Mouse (Mus musculus) spleen, adult 18-20 months (tissue): ENCODE results near the gene Prmt3.

ENCODE experiments used
- DNase-seq, 2 experiments: peaks; one replicate each; pipeline ENCODE4 v3.0.0; 2022; ENCODE audit warnings: mixed read lengths in 2 of 2

Prmt3 gene

DNA sequence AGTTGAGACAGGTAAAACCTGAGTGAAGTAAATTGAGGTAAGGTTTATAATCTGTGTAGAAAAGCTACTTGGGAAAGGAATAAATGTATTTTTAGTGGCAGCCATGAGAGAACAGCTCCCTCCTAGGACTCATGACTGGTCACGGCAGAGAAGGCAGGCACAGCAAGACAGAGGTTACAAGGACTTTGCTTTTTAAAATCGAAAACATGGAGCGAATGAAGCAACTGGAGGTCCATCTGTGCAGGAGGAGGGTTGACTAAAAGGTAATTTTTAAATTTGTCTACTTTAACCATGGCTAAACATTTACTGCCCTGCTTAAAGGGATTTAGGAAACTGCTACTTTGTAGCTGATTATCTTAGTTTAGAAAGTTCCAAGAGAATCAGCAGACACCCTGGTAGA, 81.7 kb downstream of the Prmt3 start:
- no peak for DNase-seq

DNA sequence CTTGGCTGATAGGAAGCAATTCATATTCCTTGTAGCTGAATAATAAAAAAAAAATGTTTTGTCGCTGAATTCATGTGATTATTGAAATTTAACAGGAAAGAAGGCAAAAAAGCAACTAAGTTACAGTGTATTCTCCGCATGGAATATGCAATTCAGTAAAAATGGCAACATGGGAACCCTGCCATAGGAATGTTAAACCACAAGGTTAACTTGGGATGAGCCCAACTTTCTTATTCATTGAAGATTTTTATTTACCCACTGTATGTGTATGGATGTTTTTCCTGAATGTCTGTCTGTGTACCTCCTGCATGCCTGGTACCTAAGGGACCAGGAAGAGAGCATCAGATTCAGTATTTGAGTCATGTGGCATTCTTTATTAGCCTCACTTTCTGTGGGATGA, 83.0 kb downstream of the Prmt3 start:
- DNase-seq, result no peak

DNA sequence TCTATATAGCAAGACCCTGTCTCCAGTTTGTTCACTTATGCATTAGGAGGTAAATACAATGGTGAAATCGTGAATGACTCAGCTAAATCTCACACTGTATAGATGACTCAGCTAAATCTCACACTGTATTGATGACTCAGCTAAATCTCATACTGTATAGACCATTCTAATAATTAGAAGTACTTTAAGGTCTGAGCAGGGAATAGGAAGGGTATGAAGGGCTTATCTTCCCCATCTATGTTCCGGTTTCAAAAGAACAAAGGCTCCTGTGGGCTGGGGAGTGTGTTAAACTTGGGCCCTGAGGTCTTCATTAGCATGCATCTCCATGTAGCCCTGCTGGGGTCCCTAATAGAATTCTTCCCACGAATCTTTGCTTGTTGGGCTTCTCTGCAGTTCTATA, 85.6 kb downstream of the Prmt3 start:
- DNase-seq, result no peak

DNA sequence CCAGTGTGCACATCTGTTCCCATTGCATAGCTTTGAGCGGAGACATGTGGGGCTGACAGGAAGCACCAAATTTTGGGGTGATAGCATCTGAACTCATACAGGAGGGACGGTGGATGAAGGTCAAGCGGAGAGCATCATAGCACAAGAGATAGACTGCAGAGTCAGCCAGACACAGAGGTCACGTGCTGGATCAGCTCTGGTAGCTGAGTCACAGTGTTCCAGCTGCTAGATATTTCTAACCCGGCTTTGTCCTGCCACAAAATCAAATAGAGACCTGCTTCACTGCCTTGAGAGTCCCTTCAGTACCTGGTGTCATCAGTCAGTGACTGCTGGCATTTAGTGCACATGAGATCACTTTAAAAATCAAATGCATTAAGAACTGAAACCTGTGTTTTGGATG, 91.5 kb downstream of the Prmt3 start:
- DNase-seq, result no peak

DNA sequence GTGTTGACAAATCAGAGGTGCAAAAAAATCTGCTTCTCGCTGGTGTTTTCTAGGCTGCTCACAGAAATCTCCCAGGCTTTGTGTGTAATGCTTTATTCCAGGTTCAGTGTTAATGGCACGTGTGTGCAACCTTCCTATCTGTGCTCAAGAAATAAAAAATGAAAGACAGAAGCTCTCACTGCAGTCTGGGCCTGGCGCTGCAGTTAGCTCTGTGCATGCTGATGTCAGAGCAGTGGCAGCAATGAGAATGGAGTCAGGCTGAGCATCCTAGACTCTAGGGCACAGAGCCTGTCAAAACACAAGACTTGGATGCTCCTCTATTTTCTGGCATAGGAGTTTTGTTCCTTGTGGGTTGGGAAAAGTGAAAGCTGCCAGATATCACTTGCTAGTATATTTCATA, 92.1 kb downstream of the Prmt3 start:
- DNase-seq, result no peak

DNA sequence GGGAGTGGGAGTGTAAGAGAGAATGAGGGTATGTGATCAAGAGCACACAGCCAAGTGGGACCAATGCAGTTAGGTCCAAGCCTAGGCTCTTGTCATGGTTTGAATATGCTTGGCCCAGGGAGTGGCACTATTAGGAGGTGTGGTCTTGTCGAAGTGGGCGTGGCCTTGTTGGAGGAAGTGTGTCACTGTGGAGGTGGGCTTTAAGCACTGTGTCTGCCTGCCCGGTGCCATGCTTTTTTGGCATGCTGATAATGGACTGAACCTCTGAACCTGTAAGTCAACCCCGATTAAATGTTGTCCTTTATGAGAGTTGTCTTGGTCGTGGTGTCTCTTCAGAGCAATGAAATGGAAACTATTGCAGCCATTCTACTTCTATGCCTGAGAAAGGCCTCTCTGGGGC, 99.2 kb downstream of the Prmt3 start:
- no peak for DNase-seq

DNA sequence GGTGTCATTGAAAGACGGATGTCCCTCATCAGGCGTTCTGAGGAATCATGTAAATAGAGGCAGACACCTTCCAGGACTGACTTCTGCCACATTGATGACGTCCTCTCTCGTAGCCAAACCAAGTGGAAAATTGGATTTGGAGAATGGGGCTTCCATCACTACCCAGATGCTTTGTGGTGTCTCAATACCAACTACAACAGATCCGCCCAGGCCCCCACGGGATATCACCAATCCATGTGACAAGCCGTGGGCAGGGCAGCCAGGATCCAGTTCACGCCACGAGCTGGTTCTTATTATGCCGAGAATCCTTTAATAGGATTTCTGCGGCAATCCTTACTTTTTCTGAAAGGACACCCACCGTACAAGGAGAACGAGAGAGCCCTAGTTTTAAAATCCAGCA, 100.9 kb downstream of the Prmt3 start:
- no peak for DNase-seq

DNA sequence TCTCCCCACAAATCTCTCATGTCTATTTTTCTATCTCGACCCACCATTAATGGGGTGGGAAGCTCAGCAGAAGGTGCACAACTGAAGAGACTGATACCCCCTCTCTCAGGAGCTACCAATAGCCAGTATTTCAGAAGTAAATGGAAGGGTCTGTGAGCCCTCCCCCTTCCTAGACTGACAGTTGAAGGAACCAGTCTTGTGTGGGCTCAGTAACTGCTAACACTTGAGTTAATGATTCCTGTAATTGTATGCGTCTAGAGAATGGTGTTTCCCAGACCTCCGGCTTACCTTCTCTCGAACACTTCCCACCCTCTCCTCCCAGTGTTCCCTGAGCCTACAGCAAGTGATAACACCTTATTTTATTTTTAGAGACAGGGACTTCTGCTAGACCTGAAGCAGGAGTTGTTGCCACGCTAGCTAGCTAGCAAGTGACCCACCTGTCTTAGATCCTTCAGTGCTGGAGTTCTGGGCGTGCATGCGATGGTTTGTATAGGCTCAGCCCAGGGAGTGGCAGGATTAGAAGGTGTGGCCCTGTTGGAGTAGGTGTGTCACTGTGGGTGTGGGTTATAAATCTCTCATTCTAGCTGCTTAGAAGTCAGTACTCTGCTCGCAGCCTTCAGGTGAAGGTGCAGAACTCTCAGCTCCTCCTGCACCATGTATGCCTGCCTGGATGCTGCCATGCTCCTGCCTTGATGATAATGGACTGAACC, 102.0 kb downstream of the Prmt3 start:
- DNase-seq, result no peak

DNA sequence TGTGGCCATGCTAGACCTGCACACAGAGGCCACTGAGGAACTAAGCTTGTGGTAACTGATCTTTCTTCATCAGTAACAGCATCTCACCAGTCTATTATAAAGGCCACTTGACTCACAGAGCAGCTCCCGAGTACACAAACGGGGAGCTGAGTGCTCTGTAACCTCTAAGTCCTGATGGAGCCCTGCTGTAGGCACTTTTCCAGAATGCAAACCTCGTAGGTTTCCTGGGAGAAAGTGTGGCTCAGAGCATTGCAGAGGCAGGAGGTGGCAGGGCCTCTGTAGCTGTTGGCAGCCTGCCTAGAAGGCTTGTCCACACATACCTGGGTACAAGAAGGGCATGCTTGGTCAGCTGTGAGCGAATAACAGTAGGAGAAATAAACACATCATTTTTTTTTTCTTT, 104.1 kb downstream of the Prmt3 start:
- DNase-seq, result no peak

DNA sequence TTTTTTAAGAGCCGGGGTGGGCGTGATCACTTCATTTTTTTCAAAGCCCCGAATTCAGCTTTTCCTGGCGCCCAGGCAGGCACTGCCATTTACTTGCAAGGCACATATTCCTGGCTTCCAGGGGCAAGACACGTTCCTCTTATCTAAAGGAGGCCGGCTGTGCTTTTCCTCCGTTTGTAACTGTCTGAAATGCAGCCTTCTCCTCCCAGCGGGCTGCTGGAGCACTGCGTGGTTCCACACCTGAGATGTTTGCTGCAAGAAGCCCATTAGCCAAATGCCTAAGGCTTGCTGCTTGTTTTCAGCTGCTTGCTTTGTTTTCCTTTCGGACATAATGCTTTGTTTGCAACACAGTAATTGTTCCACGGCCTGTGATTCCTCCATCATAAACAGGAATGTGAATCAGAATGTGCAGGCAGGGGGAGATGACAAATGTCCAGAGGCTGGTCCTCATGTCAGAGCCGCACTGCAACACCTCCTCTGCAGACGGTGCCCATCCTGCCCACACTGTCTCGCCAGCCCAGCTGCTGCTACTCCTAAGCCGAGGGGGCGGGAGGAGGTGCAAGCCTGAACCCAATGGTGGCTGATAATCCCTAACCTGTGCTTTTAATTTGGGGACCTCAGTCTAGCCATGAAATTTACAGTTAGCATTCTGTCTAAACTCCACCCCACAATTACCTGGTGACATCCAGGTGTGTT, 104.7 kb downstream of the Prmt3 start:
- no peak for DNase-seq

DNA sequence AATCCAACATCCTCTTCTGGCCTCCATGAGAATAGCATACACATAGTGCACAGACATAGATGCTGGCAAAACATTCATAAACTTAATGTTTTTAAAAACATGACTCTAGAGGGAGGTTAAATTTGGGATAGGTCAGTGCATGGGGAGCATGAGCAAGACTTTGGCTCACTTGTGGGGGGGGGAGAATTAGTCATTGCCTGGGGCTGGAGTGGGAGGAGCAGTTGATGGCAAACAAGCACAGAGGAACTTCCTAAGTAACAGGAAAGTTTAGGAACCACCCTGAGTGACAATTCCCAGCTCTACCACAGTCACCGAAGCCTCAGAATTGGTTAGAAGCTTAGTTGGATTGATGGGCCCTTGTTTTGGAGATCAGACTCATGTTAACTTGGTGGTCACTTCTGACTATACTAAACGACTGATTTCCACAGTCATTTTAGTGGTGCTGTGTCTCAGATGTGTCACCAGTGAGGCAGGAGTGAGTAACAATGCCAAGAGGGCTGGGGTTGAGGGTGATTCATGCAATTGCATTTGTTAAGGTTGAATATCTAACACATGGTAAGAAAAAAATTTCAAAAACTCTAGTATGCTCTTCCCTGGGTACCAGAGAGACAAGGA, 109.7 kb downstream of the Prmt3 start:
- DNase-seq, result no peak

DNA sequence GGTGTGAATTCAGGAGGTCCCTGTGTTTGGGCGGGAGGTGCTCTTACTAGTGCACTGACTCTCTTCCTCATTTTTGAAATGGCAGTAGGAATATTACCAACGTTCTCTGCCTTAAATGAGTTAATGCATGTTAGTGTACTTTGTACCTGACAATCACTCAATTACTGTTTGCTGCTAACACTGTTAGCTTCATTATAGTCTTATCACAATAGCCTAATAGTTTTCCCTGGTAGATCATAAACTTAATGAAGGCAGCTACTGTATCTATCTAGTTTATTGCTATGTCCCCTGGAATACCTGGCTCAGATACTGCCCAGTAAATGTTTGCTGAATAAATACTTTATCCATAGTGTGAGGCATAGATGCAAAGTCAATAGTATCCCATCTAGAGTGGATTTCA, 116.6 kb downstream of the Prmt3 start:
- no peak for DNase-seq

DNA sequence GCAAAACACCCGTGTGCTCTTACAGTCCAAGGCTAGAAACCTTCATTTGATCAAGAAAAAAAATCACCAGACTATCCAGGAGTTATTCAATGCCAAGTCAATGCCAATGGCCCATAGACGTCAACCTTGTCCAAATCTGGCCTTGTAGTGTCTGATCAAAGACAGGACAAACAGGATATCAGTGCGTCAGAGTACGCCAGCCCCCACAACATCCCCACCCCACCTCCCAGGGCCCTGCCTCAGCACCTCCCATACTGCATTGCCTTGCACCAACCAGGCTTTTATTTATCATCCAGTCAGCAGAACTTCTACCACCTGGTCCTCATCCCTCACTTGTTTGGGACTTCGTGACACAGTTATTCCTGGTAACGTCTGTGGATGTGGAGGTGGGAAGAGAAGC, 117.2 kb downstream of the Prmt3 start:
- DNase-seq, result no peak

DNA sequence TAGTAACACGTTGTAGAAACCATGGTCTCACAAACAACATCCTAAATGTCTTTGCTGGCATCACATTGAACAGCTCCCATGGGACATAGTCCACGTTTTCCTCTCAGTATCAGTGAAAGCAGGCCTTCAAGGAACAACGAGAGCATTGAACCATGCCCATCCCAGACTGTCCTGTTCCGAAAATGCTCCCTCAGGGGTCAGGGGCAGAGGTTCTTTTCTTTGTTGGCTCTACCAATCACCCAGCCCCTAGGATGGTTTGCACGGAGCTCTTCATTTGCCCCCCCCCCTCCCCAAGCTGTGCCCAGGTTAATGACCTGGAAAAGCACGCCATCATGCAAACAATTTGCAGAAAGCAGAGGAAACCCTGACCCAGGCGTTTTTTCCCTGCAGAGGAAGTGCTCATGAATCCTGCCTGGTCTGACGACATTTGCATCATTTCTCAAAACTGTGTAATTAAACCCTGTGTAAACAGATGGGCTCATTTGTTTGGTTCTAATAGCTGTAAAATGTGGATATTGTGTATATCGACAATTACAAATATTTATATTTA, 123.9 kb downstream of the Prmt3 start:
- DNase-seq, result no peak

DNA sequence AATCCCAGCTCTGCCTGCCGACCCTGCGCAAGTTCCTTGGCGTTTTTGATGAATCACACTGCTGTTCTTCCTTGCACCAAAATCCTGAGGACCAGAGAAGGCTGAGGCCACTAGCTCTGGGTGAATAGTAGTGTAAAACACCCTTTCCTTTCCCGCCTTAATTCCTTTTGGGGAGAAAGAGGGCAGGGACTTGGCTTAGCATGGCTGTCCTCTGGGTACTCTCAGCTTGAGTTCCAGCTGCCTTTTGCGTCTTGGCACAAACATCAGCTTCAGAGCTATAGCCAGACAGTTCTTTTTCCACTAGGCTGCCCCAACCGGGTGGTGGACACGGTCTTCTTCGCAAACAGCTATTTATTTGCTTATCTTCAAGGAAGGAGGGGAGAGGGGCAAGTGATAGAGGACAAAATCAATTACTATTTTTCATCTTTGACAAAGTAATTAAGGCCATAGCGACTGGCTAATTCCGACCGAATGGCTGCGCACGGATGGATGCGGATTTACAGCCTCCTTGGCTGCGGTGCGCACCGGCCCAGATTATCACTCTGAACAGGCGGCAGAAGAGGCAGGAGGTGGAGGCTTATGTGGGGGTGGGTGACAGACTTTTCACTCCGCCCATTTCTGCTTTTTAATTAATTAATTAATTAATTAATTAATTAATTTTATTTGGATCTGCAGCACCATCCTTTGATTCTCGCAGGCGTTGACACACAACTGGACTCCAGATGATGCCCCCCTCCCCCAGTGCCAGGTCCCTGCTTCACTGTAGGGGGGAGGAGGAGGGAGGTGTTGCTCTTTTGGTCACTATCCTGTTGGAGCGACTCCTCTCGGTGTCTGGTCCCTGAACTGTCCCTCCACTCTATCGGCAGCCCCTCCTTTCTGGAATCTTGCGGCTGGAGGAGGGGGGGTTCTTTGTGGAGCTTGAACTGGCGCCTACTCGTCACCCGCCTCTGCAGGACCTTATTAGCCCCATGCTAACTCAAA, 129.3 kb downstream of the Prmt3 start:
- DNase-seq, result no peak
